Mouse (Mus musculus): ENCODE data around the gene Fsd1l. TPM values are rescaled to one million over a fixed set of nuclear protein-coding genes. Genes with fewer than 3 reads are reported as not detected.

The Fsd1l gene
- polyA plus RNA-seq, 2 experiments, result 5.7 to 9.8 TPM

GRCm38 (mm10) chr4:53710021-53710420 lies 78.8 kb downstream of the Fsd1l start:
- Histone ChIP-seq H3K4me3 (replicated peaks; ENCODE audit: low read length) (no peak overlapping the region), H3K27ac (replicated peaks; ENCODE audit: low read depth, low read length) (no peak overlapping the region), H3K27me3 (ENCODE audit: control insufficient read depth, insufficient read depth, low read length) (no peaks in the 10 kb centered on the region), H3K4me1 (ENCODE audit: control insufficient read depth, insufficient read depth, low read length) (no peaks in the 10 kb centered on the region), H3K9ac (ENCODE audit: low read depth, low read length, severe bottlenecking) (no peak overlapping the region), H3K4me2 (replicated peaks; ENCODE audit: low read depth, low read length, severe bottlenecking) (no peak overlapping the region), H3K9me3 (ENCODE audit: control insufficient read depth, low read length) (no peaks in the 10 kb centered on the region), H3K36me3 (ENCODE audit: control insufficient read depth, insufficient read depth, low read length) (no peaks in the 10 kb centered on the region)
- TF ChIP-seq POLR2A (IDR thresholded peaks at IDR 0.05; ENCODE audit: borderline replicate concordance, extremely low read depth, insufficient read depth, insufficient read length), result no peak
- DNase-seq (ENCODE audit: low spot score) (no peak), ATAC-seq (ENCODE audit: low FRiP score, low read depth) (no peak)
- 86% methylated on average over 2 of the region's 2 CpGs for WGBS

- no peak overlapping the region for H3K27ac ChIP-seq (replicated peaks; ENCODE audit: low read depth, low read length)
- TF ChIP-seq POLR2A (IDR thresholded peaks at IDR 0.05; ENCODE audit: borderline replicate concordance, extremely low read depth, insufficient read depth, insufficient read length), result no peak
- no peaks in the 10 kb centered on the region for H3K9me3 ChIP-seq (ENCODE audit: control insufficient read depth, low read length)
- ATAC-seq (ENCODE audit: low FRiP score, low read depth) (no peak), DNase-seq (ENCODE audit: low spot score) (no peak)
- H3K9ac ChIP-seq (ENCODE audit: low read depth, low read length, severe bottlenecking), result no peak overlapping the region
- WGBS, result 76% methylated on average over 6 of the region's 6 CpGs
- no peak overlapping the region for H3K4me3 ChIP-seq (replicated peaks; ENCODE audit: low read length)
- no peaks in the 10 kb centered on the region for H3K27me3 ChIP-seq (ENCODE audit: control insufficient read depth, insufficient read depth, low read length)
- H3K36me3 ChIP-seq (ENCODE audit: control insufficient read depth, insufficient read depth, low read length), result no peaks in the 10 kb centered on the region
- no peaks in the 10 kb centered on the region for H3K4me1 ChIP-seq (ENCODE audit: control insufficient read depth, insufficient read depth, low read length)
- H3K4me2 ChIP-seq (replicated peaks; ENCODE audit: low read depth, low read length, severe bottlenecking), result no peak overlapping the region
Measured at GRCm38 (mm10) chr4:53710555-53711328, 79.5 kb downstream of the Fsd1l start.

GRCm38 (mm10) chr4:53713704-53714050 lies 82.4 kb downstream of the Fsd1l start, which contains the start of gene Fktn:
Fktn (plus strand) TSS chr4:53713998.
- H3K4me3 ChIP-seq (replicated peaks; ENCODE audit: low read length), result peak within 1 kb of the TSS; percentile 87
- H3K4me2 ChIP-seq (replicated peaks; ENCODE audit: low read depth, low read length, severe bottlenecking), result peak within 1 kb of the TSS; percentile 77
- H3K9me3 ChIP-seq (ENCODE audit: control insufficient read depth, low read length), result no peaks in the 10 kb centered on the region
- H3K9ac ChIP-seq (ENCODE audit: low read depth, low read length, severe bottlenecking), result peak within 1 kb of the TSS; percentile 87
- peak within 1 kb of the TSS; percentile 83 for H3K27ac ChIP-seq (replicated peaks; ENCODE audit: low read depth, low read length)
- WGBS, result 7% methylated on average over 7 of the region's 7 CpGs
- no peaks in the 10 kb centered on the region; the same call in 1 of the 2 replicates for H3K36me3 ChIP-seq (ENCODE audit: control insufficient read depth, insufficient read depth, low read length)
- ATAC-seq (ENCODE audit: low FRiP score, low read depth) (peak; percentile 78), DNase-seq (ENCODE audit: low spot score) (no peak)
- no peak for TF ChIP-seq POLR2A (IDR thresholded peaks at IDR 0.05; ENCODE audit: borderline replicate concordance, extremely low read depth, insufficient read depth, insufficient read length)
- H3K27me3 ChIP-seq (ENCODE audit: control insufficient read depth, insufficient read depth, low read length), result no peaks in the 10 kb centered on the region
- H3K4me1 ChIP-seq (ENCODE audit: control insufficient read depth, insufficient read depth, low read length), result no peaks in the 10 kb centered on the region

GRCm38 (mm10) chr4:53714051-53714814 lies 83.0 kb downstream of the Fsd1l start:
- DNase-seq (ENCODE audit: low spot score) (peak; percentile 94), ATAC-seq (ENCODE audit: low FRiP score, low read depth) (peak; percentile 95)
- Histone ChIP-seq H3K27me3 (ENCODE audit: control insufficient read depth, insufficient read depth, low read length) (no peaks in the 10 kb centered on the region), H3K9ac (ENCODE audit: low read depth, low read length, severe bottlenecking) (peak overlapping the region; percentile 87), H3K9me3 (ENCODE audit: control insufficient read depth, low read length) (no peaks in the 10 kb centered on the region), H3K4me3 (replicated peaks; ENCODE audit: low read length) (peak overlapping the region; percentile 87), H3K27ac (replicated peaks; ENCODE audit: low read depth, low read length) (peak overlapping the region; percentile 83), H3K4me1 (ENCODE audit: control insufficient read depth, insufficient read depth, low read length) (no peaks in the 10 kb centered on the region), H3K4me2 (replicated peaks; ENCODE audit: low read depth, low read length, severe bottlenecking) (peak overlapping the region; percentile 77), H3K36me3 (ENCODE audit: control insufficient read depth, insufficient read depth, low read length) (no peaks in the 10 kb centered on the region; the same call in 1 of the 2 replicates)
- TF ChIP-seq POLR2A (IDR thresholded peaks at IDR 0.05; ENCODE audit: borderline replicate concordance, extremely low read depth, insufficient read depth, insufficient read length), result peak; percentile 59; the same call in 1 of the 2 replicates
- 8% methylated on average over 58 of the region's 58 CpGs for WGBS

- H3K4me3 ChIP-seq (replicated peaks; ENCODE audit: low read length), result no peak overlapping the region
- H3K9ac ChIP-seq (ENCODE audit: low read depth, low read length, severe bottlenecking), result no peak overlapping the region
- no peak for DNase-seq (ENCODE audit: low spot score)
- no peaks in the 10 kb centered on the region for H3K9me3 ChIP-seq (ENCODE audit: control insufficient read depth, low read length)
- TF ChIP-seq POLR2A (IDR thresholded peaks at IDR 0.05; ENCODE audit: borderline replicate concordance, extremely low read depth, insufficient read depth, insufficient read length), result no peak
- H3K4me1 ChIP-seq (ENCODE audit: control insufficient read depth, insufficient read depth, low read length), result no peaks in the 10 kb centered on the region
- H3K27ac ChIP-seq (replicated peaks; ENCODE audit: low read depth, low read length), result no peak overlapping the region
- H3K36me3 ChIP-seq (ENCODE audit: control insufficient read depth, insufficient read depth, low read length), result peaks cover 6% of the 10 kb centered on the region
- no peak for ATAC-seq (ENCODE audit: low FRiP score, low read depth)
- no peaks in the 10 kb centered on the region for H3K27me3 ChIP-seq (ENCODE audit: control insufficient read depth, insufficient read depth, low read length)
- H3K4me2 ChIP-seq (replicated peaks; ENCODE audit: low read depth, low read length, severe bottlenecking), result no peak overlapping the region
Measured at GRCm38 (mm10) chr4:53715977-53716376, 84.7 kb downstream of the Fsd1l start.

Data from limb, embryonic 14.5 days (tissue).